Mouse (Mus musculus): ENCODE results near the gene Spo11. TPM values are rescaled to one million over a fixed set of nuclear protein-coding genes. Genes with fewer than 3 reads are reported as not detected.

Gene Spo11
- polyA plus RNA-seq, 1 experiment from 2014 or later, result 0.43 TPM

DNA sequence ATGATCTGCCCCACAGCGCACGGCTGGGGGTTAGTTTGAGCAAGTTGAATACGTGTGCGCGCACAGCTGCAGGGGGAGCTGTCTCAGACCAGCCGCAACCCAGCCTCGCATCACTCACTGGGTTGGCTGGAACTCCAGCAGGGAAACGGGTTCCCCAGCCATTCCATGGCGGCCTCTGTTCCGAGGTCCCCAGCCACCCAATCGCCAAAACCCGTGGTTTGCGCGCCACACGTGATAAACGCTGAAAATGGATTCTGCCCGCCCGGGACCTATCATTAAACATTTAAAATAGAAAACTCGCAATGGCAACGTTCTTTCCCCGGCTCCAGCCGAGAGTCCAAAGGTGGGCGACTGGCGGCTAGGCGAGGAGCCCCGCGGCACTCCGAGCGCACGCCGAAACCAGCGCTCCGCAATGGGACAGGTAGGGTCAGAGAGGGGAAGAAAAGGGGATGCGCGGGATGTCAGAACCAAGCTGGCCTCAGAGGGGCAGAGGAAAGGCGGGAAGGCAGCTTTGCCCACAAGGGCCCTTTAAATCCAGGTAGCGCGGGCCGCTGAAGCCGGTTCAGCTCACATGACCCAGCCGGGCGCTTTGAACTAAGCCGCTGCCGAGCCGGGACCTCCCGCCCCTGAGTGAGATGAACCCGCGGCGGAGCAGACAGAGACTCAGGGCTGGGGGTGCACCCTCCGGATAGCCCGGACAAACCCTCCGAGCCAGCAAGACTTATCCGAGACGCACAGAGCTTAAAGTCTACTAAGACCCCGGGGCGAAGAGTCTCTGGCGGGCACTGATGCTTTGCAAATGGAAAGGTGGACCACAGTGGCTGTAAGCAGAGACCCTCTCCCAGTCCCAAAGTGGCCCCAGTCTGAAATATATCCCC is 38.5 kb upstream of the Spo11 start:
- H3K9ac ChIP-seq, result peak overlapping the region; percentile 65
- H3K4me1 ChIP-seq (replicated peaks), result peaks cover 68% of the 10 kb centered on the region
- no peaks in the 10 kb centered on the region for H3K9me3 ChIP-seq
- peak overlapping the region; percentile 46 for H3K4me3 ChIP-seq
- peak overlapping the region; percentile 19; the same call in 1 of the 2 replicates for H3K27ac ChIP-seq (replicated peaks)
- H3K4me2 ChIP-seq, result peak overlapping the region; percentile 85
- no peaks in the 10 kb centered on the region for H3K36me3 ChIP-seq
- no peak for ATAC-seq (ENCODE audit: low read depth)
- peaks cover 88% of the 10 kb centered on the region for H3K27me3 ChIP-seq
- WGBS, result under 1% methylated on average over 57 of the region's 57 CpGs

GRCm38 (mm10) chr2:172939639-172940002 is 37.9 kb upstream of the Spo11 start:
- WGBS, result 1% methylated on average over 26 of the region's 26 CpGs
- Histone ChIP-seq H3K4me1 (replicated peaks) (peaks cover 62% of the 10 kb centered on the region), H3K4me2 (peak overlapping the region; percentile 85), H3K9me3 (no peaks in the 10 kb centered on the region), H3K27ac (replicated peaks) (peak overlapping the region; percentile 35; the same call in 1 of the 2 replicates), H3K4me3 (peak overlapping the region; percentile 46), H3K9ac (peak overlapping the region; percentile 65), H3K27me3 (peaks cover 92% of the 10 kb centered on the region), H3K36me3 (no peaks in the 10 kb centered on the region)
- ATAC-seq (ENCODE audit: low read depth), result no peak; the same call in 1 of the 2 replicates

DNA sequence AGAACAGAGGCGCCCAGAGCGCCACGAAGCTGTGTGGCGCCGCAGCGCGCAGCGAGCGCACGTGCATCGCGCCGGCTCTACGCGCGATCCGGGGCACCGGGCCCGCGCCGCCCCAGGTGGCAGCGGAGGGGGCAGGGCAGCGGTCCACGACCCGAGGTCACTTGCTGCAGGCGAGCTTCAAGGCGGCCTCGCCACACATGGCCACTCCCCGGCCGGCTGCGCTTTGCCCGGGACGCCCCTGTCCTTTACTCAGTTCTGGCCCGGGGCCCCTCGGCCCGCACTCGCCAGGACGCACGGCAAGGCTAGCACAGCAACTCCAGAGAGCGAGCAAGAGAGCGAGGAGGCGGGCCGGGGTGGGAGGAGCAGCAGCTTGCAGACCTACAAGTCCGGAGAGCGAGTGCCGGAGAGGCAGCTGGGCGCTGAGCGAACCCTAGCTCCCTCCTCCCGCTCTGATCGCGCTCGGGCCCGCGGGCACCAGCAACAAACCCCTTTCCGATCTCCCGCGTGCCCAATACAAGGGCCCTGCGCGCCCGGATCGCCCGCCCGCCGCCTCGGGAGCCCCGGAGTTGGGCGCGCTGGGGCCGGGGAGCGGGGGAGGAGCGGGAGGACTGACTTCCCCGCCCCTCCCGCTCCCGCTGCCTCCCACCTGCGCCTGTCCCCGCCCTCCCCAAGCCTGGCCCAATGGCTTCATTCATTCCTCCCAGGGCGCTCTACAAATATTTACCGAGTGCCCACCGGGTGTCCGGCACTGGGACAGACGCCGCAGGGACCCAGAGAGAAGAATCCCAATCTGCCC is 37.3 kb upstream of the Spo11 start, which contains the start of gene Bmp7:
TSS of gene Bmp7 (minus strand) at position 319 of the 796 bp plus-strand sequence.
- ATAC-seq (ENCODE audit: low read depth), result peak; percentile 51
- H3K9me3 ChIP-seq, result no peaks in the 10 kb centered on the region
- peak within 1 kb of the TSS; percentile 85 for H3K4me2 ChIP-seq
- under 1% methylated on average over 74 of the region's 82 CpGs for WGBS
- peak within 1 kb of the TSS; percentile 65 for H3K9ac ChIP-seq
- H3K36me3 ChIP-seq, result no peaks in the 10 kb centered on the region
- peaks cover 95% of the 10 kb centered on the region for H3K27me3 ChIP-seq
- peak within 1 kb of the TSS; percentile 46 for H3K4me3 ChIP-seq
- H3K27ac ChIP-seq (replicated peaks), result peak within 1 kb of the TSS; percentile 35
- peaks cover 56% of the 10 kb centered on the region for H3K4me1 ChIP-seq (replicated peaks)

- ATAC-seq (ENCODE audit: low read depth), result 0 out of 2 replicates have a peak, but pooled peaks have one; percentile 20
- under 1% methylated on average over 12 of the region's 13 CpGs for WGBS
- peak overlapping the region; percentile 85 for H3K4me2 ChIP-seq
- H3K36me3 ChIP-seq, result no peaks in the 10 kb centered on the region
- peaks cover 95% of the 10 kb centered on the region for H3K27me3 ChIP-seq
- H3K9ac ChIP-seq, result peak overlapping the region; percentile 65
- no peak overlapping the region for H3K27ac ChIP-seq (replicated peaks)
- H3K9me3 ChIP-seq, result no peaks in the 10 kb centered on the region
- peaks cover 50% of the 10 kb centered on the region for H3K4me1 ChIP-seq (replicated peaks)
- peak overlapping the region; percentile 46 for H3K4me3 ChIP-seq
These were observed 36.7 kb upstream of the Spo11 start for GRCm38 (mm10) chr2:172940799-172941163.

DNA sequence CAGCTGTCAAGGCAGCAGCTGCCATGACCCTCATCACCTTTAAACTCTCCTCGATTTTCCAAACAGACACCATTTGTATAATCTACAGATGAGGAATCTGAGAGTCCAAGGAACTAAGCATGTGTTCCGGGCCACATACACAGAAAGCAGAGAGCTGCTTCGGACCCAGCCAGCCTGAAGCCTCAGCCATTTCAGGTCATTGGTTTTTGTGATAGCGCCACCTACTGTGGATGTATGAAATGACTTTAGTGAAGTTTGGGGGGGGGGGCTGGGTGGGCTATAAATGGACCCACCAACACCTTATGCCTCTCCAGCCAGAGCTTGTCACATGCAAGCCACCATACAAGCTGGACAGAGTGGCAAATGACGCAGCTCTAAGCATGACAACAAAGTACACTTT is 28.4 kb upstream of the Spo11 start:
- peaks cover 19% of the 10 kb centered on the region for H3K27me3 ChIP-seq
- H3K4me3 ChIP-seq, result no peak overlapping the region
- 47% methylated on average over 5 of the region's 5 CpGs for WGBS
- no peaks in the 10 kb centered on the region for H3K9me3 ChIP-seq
- H3K4me1 ChIP-seq (replicated peaks), result peaks cover 15% of the 10 kb centered on the region
- no peak for ATAC-seq (ENCODE audit: low read depth)
- H3K4me2 ChIP-seq, result no peak overlapping the region
- H3K36me3 ChIP-seq, result no peaks in the 10 kb centered on the region
- no peak overlapping the region for H3K9ac ChIP-seq
- H3K27ac ChIP-seq (replicated peaks), result no peak overlapping the region

DNA sequence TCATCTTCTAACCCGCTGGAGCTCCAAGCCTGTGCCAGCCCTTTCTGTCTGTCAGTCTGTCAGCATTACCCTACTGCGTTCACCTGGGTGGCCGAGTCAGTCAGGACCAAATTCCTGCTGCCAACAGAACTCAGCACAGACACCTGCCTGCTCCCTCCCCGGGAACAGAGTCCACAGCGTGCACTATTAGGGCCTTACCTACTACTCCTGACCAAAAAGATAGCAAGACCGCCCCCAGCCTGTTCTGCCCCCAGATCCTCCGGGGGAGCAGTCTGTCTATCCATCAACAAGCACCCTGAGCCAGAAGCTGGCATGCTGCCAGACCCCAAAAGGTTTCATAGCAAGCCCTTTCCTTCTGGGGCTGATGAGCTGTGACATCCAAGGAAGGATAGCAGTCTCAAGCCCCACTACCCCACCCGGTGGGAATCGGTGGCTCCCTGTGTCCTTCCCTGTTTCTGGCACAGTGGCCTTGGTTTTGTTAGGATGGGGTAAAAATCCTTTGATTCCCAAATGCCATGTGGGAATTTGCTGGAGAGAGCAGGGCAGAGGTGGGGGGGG is 27.3 kb upstream of the Spo11 start:
- Histone ChIP-seq H3K36me3 (no peaks in the 10 kb centered on the region), H3K9ac (no peak overlapping the region), H3K9me3 (no peaks in the 10 kb centered on the region), H3K27ac (replicated peaks) (0 out of 2 replicates have a peak overlapping the region, but pooled peaks have one; percentile 19), H3K4me3 (no peak overlapping the region), H3K4me2 (no peak overlapping the region), H3K4me1 (replicated peaks) (peaks cover 15% of the 10 kb centered on the region), H3K27me3 (peaks cover 9% of the 10 kb centered on the region)
- 67% methylated on average over 9 of the region's 9 CpGs for WGBS
- ATAC-seq (ENCODE audit: low read depth), result no peak

GRCm38 (mm10) chr2:172950722-172951121 is 26.8 kb upstream of the Spo11 start:
- Histone ChIP-seq H3K36me3 (no peaks in the 10 kb centered on the region), H3K9me3 (no peaks in the 10 kb centered on the region), H3K4me3 (no peak overlapping the region), H3K27me3 (peaks cover 4% of the 10 kb centered on the region; the same call in 1 of the 2 replicates), H3K9ac (no peak overlapping the region), H3K4me2 (no peak overlapping the region), H3K4me1 (replicated peaks) (peaks cover 15% of the 10 kb centered on the region), H3K27ac (replicated peaks) (no peak overlapping the region)
- 45% methylated on average over 11 of the region's 11 CpGs for WGBS
- no peak for ATAC-seq (ENCODE audit: low read depth)

DNA sequence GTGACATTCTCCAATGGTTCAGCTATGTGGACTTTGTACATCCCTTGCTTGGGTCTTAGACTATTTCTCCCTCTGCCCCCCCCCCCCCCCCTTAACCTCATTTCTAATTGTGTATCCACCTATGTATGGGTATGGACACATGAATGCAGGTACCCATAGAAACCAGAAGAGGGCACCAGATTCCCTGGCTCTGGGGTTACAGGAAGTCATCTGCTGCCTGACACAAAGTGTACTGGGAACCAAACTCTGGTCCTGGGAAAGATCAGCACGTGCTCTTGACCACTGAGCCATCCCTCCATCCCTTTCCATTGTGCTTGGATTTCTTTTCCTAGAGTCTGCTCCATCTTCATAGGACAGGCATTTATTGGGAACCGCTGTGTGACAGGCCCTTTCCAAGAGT is 25.5 kb upstream of the Spo11 start:
- H3K27me3 ChIP-seq, result no peaks in the 10 kb centered on the region

DNA sequence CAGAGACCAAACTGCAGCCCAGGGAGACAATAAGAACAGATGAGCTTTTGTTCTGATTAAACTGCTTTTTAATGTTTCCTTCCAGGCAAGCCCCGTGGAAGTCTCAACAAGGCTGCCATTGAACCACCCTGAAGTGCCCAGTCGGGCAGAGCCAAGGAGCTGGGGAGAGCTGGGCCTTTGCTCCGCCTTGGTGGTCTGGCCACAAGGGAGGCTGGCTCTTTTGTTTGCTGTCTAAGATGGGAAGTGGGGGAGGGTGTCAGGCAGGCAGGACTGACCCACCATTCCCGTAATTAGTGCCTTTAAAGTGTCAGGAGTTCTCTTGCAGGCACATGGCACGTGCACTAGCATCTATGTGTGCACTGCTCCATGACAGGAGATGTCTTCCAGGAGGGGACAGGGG is 18.9 kb upstream of the Spo11 start:
- H3K27me3 ChIP-seq, result no peaks in the 10 kb centered on the region
- H3K4me3 ChIP-seq, result no peak overlapping the region
- no peak overlapping the region for H3K4me2 ChIP-seq
- H3K9me3 ChIP-seq, result peaks cover 8% of the 10 kb centered on the region
- peak; percentile 52; the same call in 1 of the 2 replicates for ATAC-seq (ENCODE audit: low read depth)
- no peaks in the 10 kb centered on the region for H3K36me3 ChIP-seq
- 7% methylated on average over 5 of the region's 5 CpGs for WGBS
- H3K9ac ChIP-seq, result peak overlapping the region; percentile 38; the same call in 1 of the 2 replicates
- H3K27ac ChIP-seq (replicated peaks), result no peak overlapping the region
- peaks cover 13% of the 10 kb centered on the region for H3K4me1 ChIP-seq (replicated peaks)

More for the DNA sequence above, 25.5 kb upstream of the Spo11 start:
- no peaks in the 10 kb centered on the region for H3K36me3 ChIP-seq
- H3K9me3 ChIP-seq, result peaks cover 7% of the 10 kb centered on the region
- peaks cover 15% of the 10 kb centered on the region for H3K4me1 ChIP-seq (replicated peaks)
- ATAC-seq (ENCODE audit: low read depth), result no peak
- no peak overlapping the region for H3K27ac ChIP-seq (replicated peaks)
- H3K9ac ChIP-seq, result no peak overlapping the region
- H3K4me3 ChIP-seq, result no peak overlapping the region
- H3K4me2 ChIP-seq, result no peak overlapping the region
- WGBS, result 88% methylated on average over 2 of the region's 2 CpGs

DNA sequence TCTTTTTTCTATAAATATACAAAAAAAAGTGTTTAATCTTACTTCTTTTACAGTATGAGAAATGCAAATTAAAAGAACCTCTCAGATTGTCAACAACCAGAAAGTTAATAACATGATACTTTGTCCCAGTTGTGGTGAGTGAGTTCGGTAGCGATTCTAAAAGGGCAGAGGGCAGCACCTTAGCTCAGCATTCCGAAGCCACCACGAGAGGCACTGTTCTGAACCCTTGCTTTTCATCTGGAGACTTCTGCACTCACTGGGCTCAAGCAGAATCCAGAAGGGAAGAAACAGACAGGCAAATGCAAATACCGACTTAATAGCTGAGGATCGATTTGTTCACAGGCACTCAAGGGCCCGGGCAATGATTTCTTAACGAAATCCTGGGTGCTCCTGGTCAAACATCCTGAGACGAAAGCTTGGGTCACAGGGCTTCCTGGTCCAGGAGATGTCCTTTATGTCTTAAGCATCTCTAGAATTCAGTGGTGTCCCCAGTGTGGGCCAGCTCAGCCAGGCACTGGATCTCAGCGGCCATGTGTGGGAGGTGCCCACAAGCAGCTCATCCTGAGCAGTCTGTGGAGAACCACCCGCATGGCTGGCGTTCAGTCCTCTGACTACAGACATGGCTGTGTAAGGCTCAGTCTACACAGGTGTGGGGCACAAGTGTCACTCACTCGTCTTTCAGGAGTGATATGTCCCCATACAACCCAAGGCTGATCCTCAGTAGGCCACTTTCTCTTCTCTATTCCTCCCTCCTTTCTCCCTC is 18.3 kb upstream of the Spo11 start:
- Histone ChIP-seq H3K27ac (replicated peaks) (no peak overlapping the region), H3K4me2 (no peak overlapping the region), H3K4me1 (replicated peaks) (peaks cover 13% of the 10 kb centered on the region), H3K9ac (no peak overlapping the region), H3K4me3 (no peak overlapping the region), H3K9me3 (peaks cover 8% of the 10 kb centered on the region), H3K27me3 (no peaks in the 10 kb centered on the region), H3K36me3 (no peaks in the 10 kb centered on the region)
- ATAC-seq (ENCODE audit: low read depth), result no peak
- WGBS, result 51% methylated on average over 13 of the region's 13 CpGs

GRCm38 (mm10) chr2:172960350-172960749 is 17.1 kb upstream of the Spo11 start:
- Histone ChIP-seq H3K27me3 (no peaks in the 10 kb centered on the region), H3K4me1 (replicated peaks) (peaks cover 13% of the 10 kb centered on the region), H3K9me3 (peaks cover 8% of the 10 kb centered on the region), H3K27ac (replicated peaks) (no peak overlapping the region), H3K9ac (no peak overlapping the region), H3K4me3 (no peak overlapping the region), H3K36me3 (no peaks in the 10 kb centered on the region), H3K4me2 (no peak overlapping the region)
- WGBS, result 90% methylated on average over 3 of the region's 3 CpGs
- ATAC-seq (ENCODE audit: low read depth), result no peak
